Mouse (Mus musculus) midbrain, embryonic 14.5 days (tissue): Measurements from ENCODE around the gene Wnk2. TPM values are rescaled to one million over a fixed set of nuclear protein-coding genes. Genes with fewer than 3 reads are reported as not detected.

ENCODE experiments used
- ATAC-seq: fragments of 200-750 bp; cut with Nextera tagmentation; 2 replicates; pipeline ENCODE4 v1.8.0; 2017; ENCODE audit warnings: moderate number of reproducible peaks, moderate library complexity; ENCODE audit not compliant: low FRiP score, low TSS enrichment
- DNase-seq: peaks from one replicate; pipeline ENCODE4 v3.0.0-alpha.2; 2015
- H3K27ac ChIP-seq: fragments of 300-500 bp; sonication (generic); replicated peaks from 2 replicates; pipeline ENCODE4 v1.5.1; 2014; ENCODE audit warnings: mild to moderate bottlenecking, low read depth, low read length, moderate library complexity
- H3K27me3 ChIP-seq: fragments of 300-500 bp; sonication (generic); 2 replicates; pipeline ENCODE4 v1.6.1; 2014; ENCODE audit warnings: low read length, control low read depth, mixed read lengths; ENCODE audit not compliant: control insufficient read depth, insufficient read depth
- H3K36me3 ChIP-seq: fragments of 300-500 bp; sonication (generic); 2 replicates; pipeline ENCODE4 v1.6.1; 2014; ENCODE audit warnings: low read length, control low read depth; ENCODE audit not compliant: control insufficient read depth, insufficient read depth
- H3K4me1 ChIP-seq: fragments of 300-500 bp; sonication (generic); 2 replicates; pipeline ENCODE4 v1.6.1; 2014; ENCODE audit warnings: mild to moderate bottlenecking, antibody characterized with exemption, low read length, control low read depth; ENCODE audit not compliant: control insufficient read depth, insufficient read depth
- H3K4me2 ChIP-seq: fragments of 300-500 bp; sonication (generic); 2 replicates; pipeline ENCODE4 v1.6.1; 2014; ENCODE audit warnings: mild to moderate bottlenecking, low read length, moderate library complexity
- H3K4me3 ChIP-seq: fragments of 300-500 bp; sonication (generic); replicated peaks from 2 replicates; pipeline ENCODE4 v1.5.1; 2014; ENCODE audit warnings: low read depth, low read length
- H3K9ac ChIP-seq: fragments of 300-500 bp; sonication (generic); replicated peaks from 2 replicates; pipeline ENCODE4 v1.6.1; 2014; ENCODE audit warnings: mild to moderate bottlenecking, low read length, moderate library complexity
- H3K9me3 ChIP-seq: fragments of 300-500 bp; sonication (generic); 2 replicates; pipeline ENCODE4 v1.6.1; 2016; ENCODE audit warnings: low read length, control low read depth, mixed read lengths; ENCODE audit not compliant: control insufficient read depth
- WGBS: fragments of 180-500 bp; shearing (Covaris S2); extraction: QIAGEN DNeasy Blood & Tissue Kit; methylation state at CpG from one replicate; pipeline ENCODE4 v1.1.7; 2014; 5-methylcytosine and 5-hydroxymethylcytosine counted together
- polyA plus RNA-seq: library from polyadenylated mRNA; unstranded; fragments of >200 nt; fragmentation: Nextera tagmentation; extraction: Ambion mirVana; gene quantifications from 2 replicates; pipeline ENCODE4 v1.2.1, GENCODE M21; 2014

The Wnk2 gene
- polyA plus RNA-seq, 1 experiment from 2014 or later: 27.1 TPM

- Histone ChIP-seq H3K27ac (no peak overlapping the region), H3K9me3 (no peaks in the 10 kb centered on the region), H3K4me2 (no peak overlapping the region), H3K4me3 (no peak overlapping the region), H3K36me3 (no peaks in the 10 kb centered on the region), H3K27me3 (no peaks in the 10 kb centered on the region), H3K4me1 (0 out of 2 replicates have a peak, but pooled peaks cover 5% of the 10 kb centered on the region), H3K9ac (no peak overlapping the region)
- ATAC-seq (no peak), DNase-seq (no peak)
- WGBS: 47% methylated on average over 1 of the region's 1 CpGs
These were observed 32.9 kb upstream of the Wnk2 start for GRCm38 (mm10) chr13:49180691-49181090.

GRCm38 (mm10) chr13:49180274-49180673 is 32.5 kb upstream of the Wnk2 start:
- 90% methylated on average over 5 of the region's 5 CpGs for WGBS
- H3K4me3 ChIP-seq: no peak overlapping the region
- no peak overlapping the region for H3K27ac ChIP-seq
- H3K4me1 ChIP-seq: 0 out of 2 replicates have a peak, but pooled peaks cover 5% of the 10 kb centered on the region
- no peaks in the 10 kb centered on the region for H3K36me3 ChIP-seq
- H3K9me3 ChIP-seq: no peaks in the 10 kb centered on the region
- no peak overlapping the region for H3K9ac ChIP-seq
- no peak overlapping the region for H3K4me2 ChIP-seq
- DNase-seq (no peak), ATAC-seq (no peak)
- no peaks in the 10 kb centered on the region for H3K27me3 ChIP-seq

- WGBS: 72% methylated on average over 19 of the region's 19 CpGs
- no peak overlapping the region for H3K4me3 ChIP-seq
- no peaks in the 10 kb centered on the region for H3K36me3 ChIP-seq
- H3K9me3 ChIP-seq: no peaks in the 10 kb centered on the region
- ATAC-seq (peak; percentile 64), DNase-seq (peak; percentile 77)
- no peak overlapping the region; the same call in 1 of the 2 replicates for H3K27ac ChIP-seq
- 0 out of 2 replicates have a peak overlapping the region, but pooled peaks have one; percentile 30 for H3K9ac ChIP-seq
- 0 out of 2 replicates have a peak, but pooled peaks cover 5% of the 10 kb centered on the region for H3K4me1 ChIP-seq
- H3K27me3 ChIP-seq: no peaks in the 10 kb centered on the region
- H3K4me2 ChIP-seq: no peak overlapping the region
These were observed 31.2 kb upstream of the Wnk2 start for GRCm38 (mm10) chr13:49178839-49179585.

DNA sequence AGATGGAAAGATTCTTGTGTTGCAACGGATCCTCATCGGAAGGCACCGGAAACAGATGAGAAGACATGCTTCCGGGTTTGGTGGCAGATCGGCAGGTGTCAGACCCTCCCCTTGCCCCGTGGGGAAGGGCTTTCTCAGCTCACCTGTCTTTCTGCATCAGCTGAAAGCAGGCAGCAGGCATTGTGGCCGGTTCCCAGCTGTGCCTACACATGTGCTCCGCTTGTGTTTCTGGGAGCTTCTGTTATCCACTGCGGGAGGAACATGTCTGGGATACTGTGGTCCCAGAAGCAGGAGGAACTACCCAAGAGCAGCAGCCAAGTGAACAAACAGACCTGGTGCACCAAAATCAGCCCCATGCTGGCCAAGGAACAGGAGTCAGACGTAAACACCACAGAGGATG is 27.7 kb upstream of the Wnk2 start:
- Histone ChIP-seq H3K4me2 (no peak overlapping the region), H3K36me3 (no peaks in the 10 kb centered on the region), H3K4me3 (no peak overlapping the region), H3K4me1 (0 out of 2 replicates have a peak, but pooled peaks cover 5% of the 10 kb centered on the region), H3K9me3 (no peaks in the 10 kb centered on the region), H3K27me3 (no peaks in the 10 kb centered on the region), H3K27ac (no peak overlapping the region), H3K9ac (no peak overlapping the region)
- DNase-seq: no peak
- 81% methylated on average over 10 of the region's 10 CpGs for WGBS
- ATAC-seq: no peak

- no peaks in the 10 kb centered on the region for H3K4me1 ChIP-seq
- H3K4me2 ChIP-seq: no peak overlapping the region
- no peak overlapping the region for H3K4me3 ChIP-seq
- H3K9ac ChIP-seq: no peak overlapping the region
- H3K36me3 ChIP-seq: no peaks in the 10 kb centered on the region
- ATAC-seq: peak; percentile 68; the same call in 1 of the 2 replicates
- WGBS: 6% methylated on average over 12 of the region's 12 CpGs
- no peaks in the 10 kb centered on the region for H3K27me3 ChIP-seq
- DNase-seq: peak; percentile 93
- H3K27ac ChIP-seq: no peak overlapping the region
- no peaks in the 10 kb centered on the region for H3K9me3 ChIP-seq
These were observed 25.3 kb upstream of the Wnk2 start for GRCm38 (mm10) chr13:49172971-49173596.

DNA sequence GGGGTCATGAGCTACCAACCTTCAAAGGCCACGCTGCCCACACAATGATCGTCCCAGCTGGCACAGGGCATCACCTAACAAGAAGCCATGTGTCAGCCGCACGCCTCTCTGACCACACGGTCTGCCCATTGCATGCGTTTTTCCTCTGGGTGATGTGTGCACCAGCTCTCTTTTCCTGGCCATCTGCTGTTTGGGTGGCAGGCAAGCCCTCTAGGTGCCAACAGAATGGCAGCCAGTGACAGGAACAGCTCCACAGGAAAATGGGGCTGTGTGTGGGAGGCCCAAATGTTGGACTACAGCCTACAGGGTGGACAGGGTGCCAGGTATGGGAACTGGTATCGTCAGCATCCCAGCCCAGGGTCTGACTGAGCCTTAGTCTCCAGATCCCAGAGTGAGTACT is 24.5 kb upstream of the Wnk2 start:
- no peaks in the 10 kb centered on the region for H3K9me3 ChIP-seq
- no peak overlapping the region for H3K4me3 ChIP-seq
- no peaks in the 10 kb centered on the region for H3K36me3 ChIP-seq
- DNase-seq (no peak), ATAC-seq (no peak)
- H3K4me1 ChIP-seq: no peaks in the 10 kb centered on the region
- no peak overlapping the region for H3K27ac ChIP-seq
- no peak overlapping the region for H3K4me2 ChIP-seq
- H3K27me3 ChIP-seq: no peaks in the 10 kb centered on the region
- 89% methylated on average over 7 of the region's 7 CpGs for WGBS
- H3K9ac ChIP-seq: no peak overlapping the region

DNA sequence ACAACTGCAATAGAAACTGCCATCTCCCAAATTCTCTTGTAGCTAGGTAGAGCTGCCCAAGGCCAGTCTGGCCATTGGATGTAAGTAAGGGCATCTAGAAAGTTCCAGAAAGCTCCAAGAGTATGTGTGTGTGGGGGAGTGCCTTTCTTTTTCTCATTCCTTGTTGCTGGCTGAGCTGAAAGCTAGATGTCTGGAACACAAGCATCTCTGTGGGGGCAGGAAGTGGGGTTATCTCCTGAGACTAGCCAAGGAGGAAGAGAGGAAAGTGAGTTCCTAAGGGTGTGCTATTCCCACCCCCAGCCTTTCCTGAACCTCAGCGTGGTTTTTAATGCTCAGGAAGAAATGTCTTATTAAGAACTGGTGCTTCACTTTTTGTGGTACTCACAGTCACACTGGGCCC is 23.9 kb upstream of the Wnk2 start:
- ATAC-seq (no peak), DNase-seq (no peak)
- no peak overlapping the region for H3K9ac ChIP-seq
- no peaks in the 10 kb centered on the region for H3K9me3 ChIP-seq
- H3K4me1 ChIP-seq: no peaks in the 10 kb centered on the region
- no peaks in the 10 kb centered on the region for H3K36me3 ChIP-seq
- no peak overlapping the region for H3K4me2 ChIP-seq
- WGBS: 79% methylated on average over 1 of the region's 1 CpGs
- no peaks in the 10 kb centered on the region for H3K27me3 ChIP-seq
- no peak overlapping the region for H3K27ac ChIP-seq
- no peak overlapping the region for H3K4me3 ChIP-seq

- no peaks in the 10 kb centered on the region for H3K9me3 ChIP-seq
- H3K36me3 ChIP-seq: no peaks in the 10 kb centered on the region
- H3K9ac ChIP-seq: no peak overlapping the region
- H3K4me3 ChIP-seq: no peak overlapping the region
- no peak overlapping the region for H3K4me2 ChIP-seq
- no peak overlapping the region for H3K27ac ChIP-seq
- WGBS: 94% methylated on average over 11 of the region's 11 CpGs
- no peak for DNase-seq
- H3K27me3 ChIP-seq: no peaks in the 10 kb centered on the region
- no peak for ATAC-seq
- H3K4me1 ChIP-seq: no peaks in the 10 kb centered on the region
These were observed 22.8 kb upstream of the Wnk2 start for GRCm38 (mm10) chr13:49170623-49171022.
